Mouse (Mus musculus) heart, postnatal 36 days (tissue): ENCODE data around the gene Olfr397. TPM values are rescaled to one million over a fixed set of nuclear protein-coding genes. Genes with fewer than 3 reads are reported as not detected.

Source experiments
- DNase-seq, 2 experiments: peaks; one replicate each; pipeline ENCODE4 v3.0.0; 2021 to 2022
- intact Hi-C: fragments of 180-260 bp; cut with DNase I; formaldehyde crosslinking; loops from one replicate; pipeline ENCODE4 v1.15.1; 2025
- total RNA-seq, 2 experiments: library from RNA; stranded (reverse); gene quantifications; 2 replicates each; pipeline ENCODE4 v1.2.3; 2021

Gene Olfr397
- not detected for total RNA-seq

DNA sequence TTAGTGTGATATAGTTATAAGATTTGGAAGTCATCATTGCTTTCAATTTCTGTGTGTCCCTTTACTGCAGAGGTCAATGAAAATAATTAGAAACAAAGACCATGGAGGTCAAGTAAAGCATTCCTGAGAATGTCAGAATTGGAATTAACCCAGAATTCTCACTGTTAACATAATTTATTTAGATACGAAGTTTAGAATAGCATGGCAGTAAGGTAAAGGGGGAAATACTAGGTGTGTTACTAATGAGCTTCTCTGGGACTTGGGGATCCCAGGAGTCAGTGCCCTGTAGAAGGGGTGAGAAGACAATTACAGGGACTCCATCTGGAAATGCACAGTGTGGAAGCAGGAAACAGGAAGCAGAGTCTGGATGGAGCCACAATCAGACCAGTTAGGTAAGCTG, at the start of gene Olfr397:
TSS of gene Olfr397 (plus strand) at position 301 of the 400 bp plus-strand sequence.
- intact Hi-C loops = no loop called here
- DNase-seq = no peak

DNA sequence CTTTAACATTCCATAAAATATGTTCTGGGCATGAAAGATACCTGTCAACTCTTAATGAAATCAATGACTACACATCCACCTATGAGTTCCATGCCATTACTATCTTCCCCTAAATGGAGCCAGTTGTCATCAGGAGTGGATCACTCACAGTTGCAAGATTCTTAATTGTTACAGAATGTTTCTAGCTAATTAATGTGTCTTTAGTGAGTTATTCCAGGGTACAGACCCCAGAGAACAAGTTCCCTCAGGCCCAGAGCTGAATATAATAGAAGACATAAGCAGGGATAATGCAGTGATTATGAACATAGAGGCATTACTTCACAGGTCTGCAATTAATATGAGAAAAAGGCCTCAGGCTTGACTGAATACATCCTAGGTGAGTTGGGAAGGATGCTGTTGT, 24.2 kb upstream of the Olfr397 start, which contains the start of gene Olfr23:
TSS of gene Olfr23 (plus strand) at position 301 of the 400 bp plus-strand sequence.
- intact Hi-C loops = no loop called here
- DNase-seq = no peak

DNA sequence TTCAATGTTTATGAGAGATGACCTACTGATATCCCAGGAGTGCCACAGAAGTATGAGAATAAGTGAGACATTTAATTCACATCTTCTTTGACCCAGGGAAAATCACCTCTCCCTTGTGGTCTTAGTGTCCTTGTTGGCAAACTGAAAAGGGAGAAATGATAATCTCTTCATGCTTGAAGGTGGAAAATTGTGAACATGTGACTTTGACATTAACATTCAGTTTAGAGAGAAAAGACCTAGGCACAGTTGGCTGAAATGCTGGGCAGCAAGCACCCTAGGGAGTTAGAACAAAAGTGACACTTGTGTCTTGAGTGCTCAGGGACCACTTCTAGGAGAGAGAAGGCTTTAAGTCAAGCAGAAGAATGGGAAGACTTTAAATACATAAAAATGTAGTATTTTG, 29.7 kb downstream of the Olfr397 start, which contains the start of gene Olfr398:
TSS of gene Olfr398 (minus strand) at position 101 of the 400 bp plus-strand sequence.
- intact Hi-C loops = no loop called here
- DNase-seq = no peak

DNA sequence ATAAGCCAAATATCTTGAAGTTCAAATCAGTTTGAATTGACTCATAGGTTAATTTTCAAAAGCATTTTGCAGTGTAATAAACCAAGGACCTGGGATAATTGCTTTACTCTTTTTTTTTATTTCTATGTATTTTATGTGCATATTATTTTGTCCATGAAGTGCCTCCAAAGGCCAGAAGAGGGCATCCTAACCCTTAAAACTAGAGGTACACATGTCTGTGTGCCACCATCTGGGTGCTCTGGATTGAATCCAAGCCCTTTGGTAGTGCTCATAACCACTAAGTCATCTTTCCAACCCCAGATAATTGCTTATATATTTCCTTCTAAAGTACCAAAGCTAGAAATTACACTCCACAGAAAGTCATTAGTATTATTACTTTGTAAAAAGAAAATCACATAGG, 32.5 kb downstream of the Olfr397 start:
- DNase-seq = no peak
- intact Hi-C loops = no loop called here

Other genes with a start within 250 kb of the Olfr397 start
- gene Olfr389, start 180.1 kb upstream of the Olfr397 start, total RNA-seq = not detected
- gene Olfr390, start 177.9 kb upstream of the Olfr397 start, total RNA-seq = not detected
- gene Olfr391-ps, start 157.8 kb upstream of the Olfr397 start, total RNA-seq = not detected
- not detected for gene Olfr392, start 143.8 kb upstream of the Olfr397 start, total RNA-seq
- not detected for gene Olfr393, start 109.4 kb upstream of the Olfr397 start, total RNA-seq
- not detected for gene Olfr394, start 70.0 kb upstream of the Olfr397 start, total RNA-seq
- not detected for gene Olfr395, start 51.5 kb upstream of the Olfr397 start, total RNA-seq
- not detected for gene Olfr23, start 24.1 kb upstream of the Olfr397 start, total RNA-seq
- not detected for gene Olfr398, start 29.6 kb downstream of the Olfr397 start, total RNA-seq
- gene Olfr139, start 95.7 kb downstream of the Olfr397 start, total RNA-seq = not detected
- not detected for gene Olfr399, start 95.8 kb downstream of the Olfr397 start, total RNA-seq
- not detected for gene Zfp616, start 109.1 kb downstream of the Olfr397 start, total RNA-seq
- not detected for gene Olfr401, start 152.9 kb downstream of the Olfr397 start, total RNA-seq
- not detected for gene Olfr402, start 192.7 kb downstream of the Olfr397 start, total RNA-seq
- gene Olfr403, start 225.4 kb downstream of the Olfr397 start, total RNA-seq = not detected